Mouse (Mus musculus) monocyte, adult 2 months (primary cell): ENCODE results near the gene Hcn3.

Experiments
- DNase-seq, 2 experiments: peaks; one replicate each; pipeline ENCODE4 v3.0.0; 2022; ENCODE audit warnings: low spot score in 2 of 2, low read depth in 1 of 2

The Hcn3 gene

DNA sequence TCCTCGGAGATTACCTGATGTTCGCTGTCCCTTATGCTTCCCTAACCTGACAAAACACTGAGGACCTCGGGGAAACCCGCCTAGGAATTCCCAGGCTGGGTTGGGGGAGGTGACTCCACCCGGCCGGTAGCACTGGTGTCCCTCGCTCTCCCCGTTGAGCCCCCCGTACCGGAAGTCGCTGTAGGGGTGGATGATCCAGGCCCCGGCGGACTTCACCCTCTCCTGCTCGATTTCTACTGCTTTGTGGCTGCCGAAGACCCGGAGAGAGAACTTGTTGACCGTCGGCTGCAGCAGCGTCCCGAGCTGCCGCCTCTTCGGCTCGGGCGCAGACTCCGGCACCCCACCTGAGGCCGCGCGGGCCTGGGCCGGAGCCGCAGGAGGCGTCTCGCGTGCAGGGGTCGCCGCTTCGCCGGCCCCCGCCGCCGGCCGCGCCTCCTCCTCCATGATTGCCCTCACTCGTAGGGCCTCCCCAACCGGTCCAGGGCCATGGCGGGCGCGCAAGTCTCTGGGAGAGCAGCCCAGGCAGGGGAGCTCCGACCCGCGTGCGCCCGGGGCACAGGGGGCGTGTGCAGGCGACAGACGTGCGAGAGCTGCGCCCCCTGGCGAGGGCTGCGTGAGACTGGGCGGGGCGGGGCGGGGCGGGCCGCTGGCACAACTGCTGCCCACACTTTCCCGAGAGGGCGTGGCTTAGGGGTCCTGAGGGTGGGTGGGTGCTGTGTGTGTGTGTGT, at the start of gene Hcn3:
Hcn3 (minus strand) TSS at position 581 of the 729 bp plus-strand sequence.
- DNase-seq, result no peak

DNA sequence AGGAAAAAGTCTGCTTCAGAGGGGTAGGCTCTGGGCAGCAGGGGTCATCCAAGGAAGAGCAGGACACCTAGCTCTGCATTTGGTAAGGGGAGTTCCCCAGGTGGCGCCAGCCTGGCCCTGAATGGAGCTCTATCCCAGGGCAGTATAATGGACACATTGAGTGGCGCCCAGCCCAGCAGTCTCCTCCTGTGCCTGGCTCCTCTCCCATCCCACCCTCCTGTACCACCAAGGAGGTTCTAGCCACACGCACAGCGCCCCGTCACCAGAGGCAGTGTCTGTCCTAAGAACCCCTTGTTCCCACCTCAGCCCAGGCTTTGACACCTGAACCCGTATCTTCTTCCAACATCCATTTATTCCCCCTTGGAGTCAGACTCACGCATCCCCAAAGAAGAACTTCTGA, 49.7 kb upstream of the Hcn3 start:
- DNase-seq, result no peak

DNA sequence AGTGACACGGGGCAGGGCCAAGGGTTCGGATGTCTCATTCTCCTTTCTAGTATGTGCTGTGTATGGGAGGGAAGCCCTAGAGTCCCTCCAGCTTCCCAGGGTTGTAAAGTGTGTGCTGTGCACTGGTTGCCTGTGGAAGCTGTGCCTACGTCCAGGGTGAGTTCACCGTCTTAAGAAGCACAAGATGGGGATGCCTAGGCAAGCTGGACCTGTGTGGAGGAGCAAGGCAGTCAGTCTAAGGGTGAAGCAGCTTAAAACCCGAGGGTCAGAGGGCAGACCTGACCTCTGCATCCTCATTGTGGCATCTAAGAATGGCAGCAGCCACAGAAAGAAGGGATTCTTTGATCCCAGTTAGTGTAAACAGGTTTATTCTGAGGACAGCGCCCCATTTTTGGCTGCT, 48.7 kb upstream of the Hcn3 start:
- no peak for DNase-seq

DNA sequence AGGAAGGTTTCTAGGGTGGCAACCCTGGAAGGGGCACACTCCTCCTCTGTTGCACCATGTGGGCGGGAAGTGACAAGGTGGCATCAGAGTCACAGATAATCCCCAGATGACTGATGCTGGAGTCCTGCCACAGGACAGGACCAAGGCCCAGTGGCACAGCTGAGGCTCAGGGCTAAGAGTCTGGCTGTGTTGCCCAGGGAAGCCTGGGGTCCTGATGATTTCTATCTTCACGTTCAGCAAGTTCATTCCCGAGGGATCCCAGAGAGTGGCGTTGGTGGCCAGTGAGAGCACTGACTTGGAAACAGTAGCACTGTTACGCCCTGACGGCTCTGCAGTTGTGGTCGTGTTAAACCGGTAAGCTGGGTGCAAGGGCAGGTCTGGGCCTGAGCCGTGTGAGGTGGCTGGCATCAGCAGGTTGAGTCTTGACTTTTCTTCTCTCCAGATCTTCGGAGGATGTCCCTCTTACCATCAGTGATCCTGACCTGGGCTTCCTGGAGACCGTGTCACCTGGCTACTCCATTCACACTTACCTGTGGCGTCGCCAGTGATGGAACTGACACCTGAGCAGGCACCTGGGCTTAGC, 48.2 kb upstream of the Hcn3 start:
- DNase-seq, result no peak

DNA sequence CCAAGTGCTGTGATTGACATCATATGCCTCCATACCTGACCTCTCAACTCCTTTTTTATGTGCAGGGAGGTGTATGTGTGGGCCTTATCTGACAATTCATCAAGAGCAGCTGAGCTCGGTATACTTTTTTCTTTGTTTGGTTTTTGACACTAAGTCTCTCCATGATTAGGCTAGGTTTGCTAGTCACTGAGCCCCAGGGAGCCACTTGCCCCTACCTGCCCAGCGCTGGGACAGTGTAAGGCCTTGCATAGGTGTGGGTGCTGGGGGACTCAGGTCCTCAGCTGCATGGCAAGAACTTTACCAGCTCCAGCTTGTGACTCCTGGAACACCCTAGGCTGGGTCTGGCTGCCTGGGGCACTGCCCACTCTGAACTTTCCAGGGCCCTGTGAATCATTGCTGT, 46.7 kb upstream of the Hcn3 start:
- no peak for DNase-seq

DNA sequence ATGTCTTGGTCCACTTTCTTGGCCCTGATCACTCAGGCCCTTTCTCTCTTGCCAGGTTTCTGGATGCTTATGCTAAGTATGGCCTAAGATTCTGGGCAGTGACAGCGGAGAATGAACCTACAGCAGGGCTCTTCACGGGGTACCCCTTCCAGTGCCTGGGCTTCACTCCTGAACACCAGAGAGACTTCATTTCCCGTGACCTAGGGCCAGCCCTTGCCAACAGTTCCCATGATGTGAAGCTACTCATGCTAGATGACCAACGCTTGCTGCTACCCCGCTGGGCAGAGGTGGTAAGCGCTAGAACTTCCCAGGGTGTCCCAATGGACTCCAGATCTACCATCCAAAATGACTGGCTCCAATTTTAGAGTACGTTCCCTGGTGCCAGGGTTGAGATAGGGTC, 46.1 kb upstream of the Hcn3 start:
- DNase-seq, result no peak

DNA sequence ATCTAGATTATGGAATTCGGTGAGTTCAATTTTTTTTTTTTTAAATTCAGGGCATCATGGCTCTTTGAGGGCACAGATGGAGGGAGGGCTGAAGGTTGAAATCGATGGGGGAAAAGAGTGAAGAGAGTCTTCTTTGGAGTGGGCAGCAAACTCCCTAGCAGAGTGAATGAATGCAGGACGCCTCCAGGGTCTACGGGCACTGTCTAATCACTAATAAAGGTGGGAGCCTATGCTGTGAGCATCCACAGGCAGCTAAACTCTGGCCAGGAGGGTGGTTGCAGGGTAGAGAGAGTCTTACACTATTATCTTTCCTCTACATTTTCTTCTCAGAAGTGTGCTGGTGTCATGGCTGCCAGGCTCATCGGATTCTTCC, 43.1 kb upstream of the Hcn3 start:
- no peak for DNase-seq

DNA sequence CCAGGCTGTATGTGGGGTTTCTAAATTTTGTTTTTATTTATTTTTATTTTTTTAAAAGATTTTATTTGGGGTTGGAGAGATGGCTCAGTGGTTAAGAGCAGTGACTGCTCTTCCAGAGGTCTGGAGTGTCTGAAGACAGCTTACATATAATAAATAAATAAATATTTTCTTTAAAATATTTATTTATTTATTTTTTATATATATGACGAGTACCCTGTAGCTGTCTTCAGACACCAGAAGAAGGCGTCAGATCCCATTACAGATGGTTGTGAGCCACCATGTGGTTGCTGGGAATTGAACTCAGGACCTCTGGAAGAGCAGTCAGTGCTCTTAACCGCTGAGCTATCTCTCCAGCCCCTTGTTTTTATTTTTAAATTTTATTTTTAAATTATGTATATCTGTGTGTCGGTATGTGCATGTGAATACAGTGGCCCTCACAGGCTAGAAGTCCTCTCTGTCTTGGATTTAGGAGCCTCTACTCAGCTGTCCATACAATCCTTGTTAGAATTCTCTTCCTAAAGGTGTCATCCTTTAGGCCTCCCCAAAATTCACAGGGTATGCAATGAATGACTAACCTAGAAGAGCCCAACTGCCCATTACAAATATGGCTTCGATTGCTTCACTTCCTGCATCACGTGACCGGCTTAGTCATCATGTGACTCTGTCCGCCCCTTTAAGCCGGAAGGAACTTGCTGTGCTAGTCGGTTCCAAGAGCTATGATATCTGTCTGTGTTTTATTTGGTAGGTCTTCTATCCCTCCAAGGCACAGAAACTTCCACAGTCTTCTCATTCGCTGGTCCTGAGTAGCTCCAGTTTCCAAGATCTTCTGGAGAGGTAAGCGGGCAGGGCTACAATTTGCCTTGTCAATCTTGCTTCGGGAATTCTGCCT, 42.5 kb upstream of the Hcn3 start, which contains the start of gene Gba:
Gba (plus strand) TSS at position 676 of the 889 bp plus-strand sequence.
- DNase-seq, result peak; percentile 57 to 77

DNA sequence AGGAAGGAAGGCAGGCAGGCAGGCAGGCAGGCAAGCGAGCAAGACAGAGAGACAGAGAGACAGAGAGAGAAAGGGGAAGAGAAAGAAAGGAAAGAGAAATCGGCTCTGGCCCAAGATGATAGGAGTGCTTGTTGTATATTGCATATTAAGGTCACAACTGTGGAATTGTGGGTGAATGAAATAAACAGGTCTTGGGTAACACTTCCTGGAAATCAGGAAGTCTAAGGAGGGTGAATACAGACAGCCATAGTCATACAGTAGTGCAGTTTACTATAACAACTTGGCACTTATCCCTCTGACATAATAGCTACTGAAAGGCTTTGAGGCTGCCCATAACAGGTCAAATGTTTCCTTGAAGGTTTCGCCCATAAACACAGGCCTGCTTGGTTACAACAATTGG, 39.8 kb upstream of the Hcn3 start:
- no peak for DNase-seq

DNA sequence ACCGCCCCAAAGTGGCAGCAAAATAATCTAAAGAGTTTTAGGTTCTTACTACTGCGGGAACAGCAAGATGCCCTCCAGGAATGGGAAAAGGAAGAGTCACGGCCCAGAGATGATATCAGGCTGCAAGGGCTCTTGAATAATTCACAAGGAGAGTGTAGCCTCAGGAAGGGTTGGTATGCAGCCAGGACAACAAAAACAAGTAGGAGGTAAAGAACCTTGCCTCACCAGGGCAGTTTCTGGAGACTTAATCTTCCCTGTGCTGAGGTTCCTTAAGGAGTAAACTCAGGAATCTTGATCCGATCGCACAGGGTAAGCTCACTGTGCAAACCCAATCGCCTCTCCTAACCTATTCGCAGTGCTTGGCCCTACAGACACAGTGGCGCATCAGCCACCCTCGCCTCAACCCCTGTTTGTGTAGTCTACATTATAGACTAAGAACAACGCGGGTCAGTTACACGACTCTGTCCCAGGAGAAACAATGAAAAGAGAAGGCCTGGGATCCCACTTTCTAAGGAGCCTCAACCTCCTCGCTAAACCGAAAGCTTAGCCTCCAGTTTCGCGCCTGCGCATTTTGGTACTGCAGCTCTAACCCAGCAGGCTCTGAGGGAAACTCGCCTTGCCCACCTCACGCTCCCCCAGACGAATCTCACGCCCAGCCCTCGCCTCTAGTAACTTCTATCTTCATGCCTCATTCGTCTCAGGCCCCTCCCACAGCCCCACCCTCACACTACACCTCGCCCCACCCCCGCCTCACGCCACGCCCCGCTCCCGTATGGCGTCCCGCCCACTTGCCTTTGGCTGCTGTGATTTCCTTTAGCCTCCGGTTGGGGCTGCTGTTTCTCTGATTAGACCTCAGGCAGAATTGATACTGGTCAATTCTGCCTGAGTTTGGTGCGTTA, 36.2 kb upstream of the Hcn3 start:
- peak; percentile 42 to 60 for DNase-seq

DNA sequence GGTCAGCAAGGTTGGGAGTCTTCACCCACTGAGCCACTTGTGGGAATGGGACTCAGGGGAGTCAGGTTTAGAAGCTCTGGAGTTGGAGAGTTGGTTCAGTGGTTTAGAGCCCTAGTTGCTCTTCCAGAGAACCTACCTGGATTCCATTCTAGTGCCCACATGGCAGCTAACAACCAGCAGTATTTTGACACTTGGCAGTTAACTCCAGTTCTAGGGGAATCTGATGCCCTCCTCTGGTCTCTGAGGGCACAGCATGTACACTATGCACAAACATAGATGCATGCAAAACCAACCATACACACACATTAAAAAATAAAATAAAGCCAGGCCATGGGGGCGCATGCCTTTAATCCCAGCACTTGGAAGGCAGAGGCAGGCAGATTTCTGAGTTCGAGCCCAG, 33.9 kb upstream of the Hcn3 start:
- no peak for DNase-seq

DNA sequence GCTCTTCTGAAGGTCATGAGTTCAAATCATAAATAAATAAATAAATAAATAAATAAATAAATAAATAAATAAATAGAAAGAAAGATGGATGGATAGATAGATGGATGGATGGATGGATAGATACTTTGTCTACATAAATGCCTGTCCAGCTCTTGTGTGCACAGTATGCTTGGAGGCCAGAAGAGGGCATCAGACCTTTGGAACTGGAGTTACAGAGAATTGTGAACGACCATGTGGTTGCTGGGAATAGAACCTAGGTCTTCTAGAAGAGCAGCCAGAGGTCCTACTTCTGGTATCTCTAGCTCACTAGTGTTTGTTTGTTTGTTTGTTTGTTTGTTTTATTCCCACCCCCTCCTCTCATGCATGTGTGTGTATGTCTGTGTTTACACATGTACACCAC, 33.4 kb upstream of the Hcn3 start:
- no peak for DNase-seq

DNA sequence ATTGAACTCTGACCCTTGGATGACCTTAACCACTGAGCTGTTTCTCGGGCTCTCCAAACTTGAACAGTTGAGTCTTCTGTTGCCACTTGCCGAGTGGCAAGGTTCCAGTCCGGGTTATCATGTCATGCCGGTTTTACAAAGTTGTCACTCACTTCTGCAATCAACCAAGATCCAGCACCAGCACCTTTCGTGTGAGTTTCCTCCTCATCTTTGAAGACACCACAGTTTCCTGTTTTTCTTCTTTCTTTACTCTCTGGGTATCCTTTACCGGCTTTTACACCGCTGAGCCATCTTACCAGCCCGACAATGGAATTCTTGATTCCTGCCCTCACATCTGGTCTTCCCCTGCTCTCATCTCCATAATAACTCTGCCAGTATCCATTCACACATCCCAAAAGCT, 30.4 kb upstream of the Hcn3 start:
- no peak for DNase-seq

DNA sequence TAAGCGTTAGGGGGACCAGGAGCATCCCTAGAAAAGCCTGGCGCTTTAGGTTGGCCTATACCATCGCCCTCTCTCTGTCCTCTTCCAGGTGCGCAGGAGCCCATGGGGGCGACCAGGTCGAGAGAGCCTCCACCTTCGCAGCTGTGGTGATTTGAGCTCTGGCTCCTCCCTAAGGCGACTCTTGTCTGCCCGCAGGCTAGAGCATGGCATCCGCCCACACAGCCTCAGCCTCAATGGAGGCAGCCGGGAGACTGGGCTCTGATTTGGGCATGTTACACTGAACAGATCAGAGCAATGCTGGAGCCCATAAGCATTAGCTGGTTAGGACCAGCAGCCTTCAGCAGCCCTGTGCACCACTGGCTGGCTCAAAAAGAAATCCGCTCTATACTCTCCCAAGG, 28.5 kb upstream of the Hcn3 start:
- no peak for DNase-seq

DNA sequence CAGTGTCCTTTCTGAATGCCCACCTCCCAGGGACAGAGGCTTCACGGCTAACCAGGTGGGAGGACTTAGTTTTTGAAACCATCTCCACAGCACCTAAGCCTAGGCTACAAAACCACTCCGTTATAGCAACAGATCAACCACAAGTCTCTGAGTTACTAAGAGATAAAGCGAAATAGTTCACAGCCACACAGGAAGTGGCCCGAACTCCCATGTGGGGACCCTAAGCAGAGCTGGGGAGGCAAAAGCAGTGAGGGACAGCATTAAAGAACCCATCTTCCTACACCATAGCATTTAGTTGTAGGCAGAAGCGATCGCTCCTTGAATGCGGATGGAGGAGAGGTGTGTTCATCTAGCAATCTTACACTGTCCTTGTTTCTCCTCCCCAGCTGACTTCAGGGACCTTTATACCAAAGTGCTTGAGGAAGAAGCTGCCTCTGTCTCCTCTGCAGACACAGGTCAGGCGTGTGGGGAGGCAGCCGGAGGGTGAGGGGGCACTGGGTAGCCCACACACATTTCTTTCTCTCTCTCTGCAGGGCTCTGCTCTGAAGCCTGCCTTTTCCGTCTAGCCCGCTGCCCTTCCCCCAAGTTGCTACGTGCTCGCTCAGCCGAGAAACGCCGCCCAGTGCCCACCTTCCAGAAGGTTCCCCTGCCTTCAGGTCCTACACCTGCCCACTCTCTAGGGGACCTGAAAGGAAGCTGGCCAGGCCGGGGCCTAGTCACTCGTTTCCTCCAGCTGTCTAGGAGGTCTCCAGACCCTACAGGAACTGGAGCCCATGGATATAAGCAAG, 27.9 kb upstream of the Hcn3 start:
- DNase-seq, result no peak

DNA sequence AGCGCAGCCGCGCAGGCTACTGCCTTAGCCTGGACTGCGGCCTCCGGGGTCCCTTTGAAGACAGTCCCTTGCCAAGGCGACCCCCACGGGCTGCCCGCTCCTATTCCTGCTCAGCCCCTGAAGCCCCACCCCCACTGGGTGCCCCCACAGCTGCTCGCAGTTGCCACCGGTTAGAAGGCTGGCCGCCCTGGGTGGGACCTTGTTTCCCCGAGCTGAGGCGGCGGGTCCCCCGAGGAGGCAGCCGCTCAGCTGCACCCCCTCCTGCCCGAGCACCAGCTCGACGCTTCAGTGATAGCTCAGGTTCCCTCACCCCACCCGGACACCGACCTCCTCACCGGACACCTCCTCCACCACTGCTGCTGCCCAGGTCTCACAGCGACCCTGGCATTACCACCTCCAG, 27.2 kb upstream of the Hcn3 start:
- DNase-seq, result no peak

DNA sequence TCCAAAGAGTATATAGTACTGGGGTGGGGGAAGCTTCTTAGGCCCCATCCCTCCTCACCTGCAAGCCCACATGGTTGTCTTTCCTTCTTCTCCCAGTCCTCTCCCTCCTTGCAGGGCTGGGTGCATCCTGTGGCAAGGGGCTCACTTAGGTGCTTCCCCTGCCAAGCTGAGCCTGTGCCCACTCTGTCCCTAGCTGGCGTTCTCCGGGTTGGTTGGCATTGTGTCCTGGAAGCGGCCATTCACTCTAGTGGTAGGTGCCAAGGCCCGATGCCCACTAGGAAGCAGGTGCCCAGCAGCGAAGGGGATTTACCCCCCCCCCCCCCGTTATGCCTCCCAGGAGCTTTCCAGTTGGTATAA, 23.9 kb upstream of the Hcn3 start:
- no peak for DNase-seq

DNA sequence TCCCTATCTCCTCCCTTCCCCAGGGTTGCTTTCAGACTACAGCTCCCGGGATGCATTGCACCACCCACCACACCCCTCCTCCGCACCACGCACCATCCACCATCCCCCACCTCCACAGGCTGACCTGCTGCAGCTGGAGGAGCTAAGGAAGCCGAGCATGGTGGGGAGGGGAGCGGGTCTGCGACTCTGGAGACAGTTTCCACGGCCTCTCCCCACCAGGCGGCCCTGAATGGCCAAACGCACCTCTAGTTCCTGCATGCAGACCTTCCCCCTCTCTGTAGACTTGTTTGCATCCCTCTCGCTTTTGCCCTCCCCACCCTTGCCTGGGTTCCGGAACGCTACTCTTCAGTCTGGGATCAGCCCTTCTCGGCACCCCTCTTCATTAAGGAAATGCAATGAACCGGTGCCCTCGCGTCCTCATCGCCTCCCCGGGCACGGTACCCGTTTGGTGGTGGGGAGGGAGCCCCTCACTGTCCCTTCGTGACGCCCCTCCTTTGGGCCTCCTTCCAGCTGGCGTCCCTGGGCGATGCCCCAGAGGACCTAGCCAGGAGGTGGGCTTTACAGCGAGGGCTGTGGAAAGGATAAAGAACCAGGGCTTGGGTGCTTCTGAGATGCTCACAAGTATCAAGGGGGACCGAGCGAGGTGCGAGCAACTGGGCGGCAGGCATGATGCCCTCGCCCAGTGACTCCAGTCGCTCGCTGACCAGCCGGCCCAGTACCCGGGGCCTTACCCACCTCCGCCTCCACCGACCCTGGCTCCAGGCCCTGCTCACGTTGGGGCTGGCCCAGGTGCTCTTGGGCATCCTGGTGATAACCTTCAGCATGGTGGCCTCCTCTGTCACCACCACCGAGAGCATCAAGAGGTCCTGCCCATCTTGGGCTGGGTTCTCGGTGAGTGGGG, 23.3 kb upstream of the Hcn3 start, which contains the start of gene Fam189b:
Fam189b (plus strand) TSS at position 86 of the 901 bp plus-strand sequence.
- no peak for DNase-seq

DNA sequence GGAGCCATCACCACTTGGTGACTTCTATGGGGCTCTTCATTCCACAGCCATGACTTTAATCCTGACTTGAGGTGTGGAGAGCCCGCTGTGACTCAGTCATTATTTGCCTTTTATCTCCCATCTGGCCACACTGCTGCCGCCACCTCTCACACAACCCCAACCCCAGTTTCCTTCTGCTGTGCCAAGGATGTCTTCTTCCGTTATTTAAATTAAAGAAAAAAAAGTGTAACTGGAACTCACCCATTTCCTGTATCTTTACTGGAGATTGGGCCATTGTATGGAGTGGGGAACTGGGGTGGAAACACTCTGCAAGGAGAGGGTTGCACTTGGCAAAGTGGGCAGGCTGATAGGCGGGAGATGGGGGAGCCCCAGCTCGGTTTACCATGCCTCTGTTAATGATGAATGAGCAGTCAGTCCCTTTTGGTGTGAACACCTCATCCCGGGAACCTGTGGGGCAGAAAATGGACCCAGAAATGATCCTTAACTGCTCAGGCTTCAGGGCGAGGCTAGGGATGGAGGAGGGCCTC, 22.6 kb upstream of the Hcn3 start:
- DNase-seq, result no peak
